Mouse (Mus musculus) cerebellum, postnatal 10 days (tissue): ENCODE measurements around the gene Lypd5.

Experiments used
- DNase-seq, 2 experiments: peaks; one replicate each; pipeline ENCODE4 v3.0.0; 2021; ENCODE audit warnings: mixed read lengths in 2 of 2

Gene Lypd5

DNA sequence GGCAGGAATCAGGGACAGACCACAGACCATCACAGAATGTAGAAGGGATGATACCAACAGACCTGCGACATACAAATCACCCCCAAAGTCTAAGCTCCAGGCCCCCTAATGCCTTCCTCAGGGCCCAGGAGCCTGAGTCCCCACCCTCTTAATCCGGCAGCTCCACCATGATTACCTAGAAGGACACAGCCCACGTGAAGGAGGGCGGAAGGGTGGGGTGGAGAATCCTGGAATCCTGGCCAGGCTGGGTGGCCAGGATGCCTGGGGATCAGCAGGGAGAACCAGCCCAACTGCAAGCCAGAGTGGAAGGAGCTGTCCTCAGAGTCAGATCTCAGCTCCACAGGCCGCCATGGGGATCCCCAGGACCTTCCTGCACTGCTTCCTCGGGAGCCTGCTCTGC, at the start of gene Lypd5:
Gene Lypd5 (plus strand): TSS at position 301 of the 400 bp plus-strand sequence.
- no peak for DNase-seq

DNA sequence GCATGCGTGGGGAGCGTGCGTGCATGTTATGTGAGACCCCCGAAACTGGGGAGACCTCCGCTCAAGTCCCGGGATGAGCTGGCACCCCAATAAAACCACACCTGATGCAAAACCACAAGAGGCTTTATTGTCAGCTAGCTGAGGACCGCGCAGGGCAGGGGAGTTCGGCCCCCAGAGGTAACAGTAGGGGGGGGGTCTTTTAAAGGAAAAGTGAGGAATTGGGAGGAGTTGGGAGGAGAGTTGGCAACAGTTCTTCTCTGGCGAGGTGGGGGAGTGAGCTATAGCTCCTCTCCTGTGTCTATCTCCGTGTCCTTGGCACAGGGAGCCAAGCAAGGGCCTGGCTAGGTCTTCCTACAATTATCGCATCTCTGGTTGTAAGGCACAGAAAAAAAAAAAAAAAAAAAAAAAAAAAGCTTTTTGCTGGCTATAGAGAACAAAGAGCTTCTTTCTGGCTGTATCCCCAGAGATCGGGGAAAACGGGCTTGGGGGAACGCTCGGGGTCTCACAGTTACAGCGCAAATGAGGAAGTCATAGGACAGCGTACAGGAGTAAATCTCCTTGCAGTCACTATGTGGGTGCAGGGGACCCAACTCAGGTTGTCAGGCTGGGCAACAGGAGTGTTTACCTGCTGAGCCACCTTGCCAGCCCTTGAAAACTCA, 49.0 kb upstream of the Lypd5 start:
- DNase-seq, result peak; percentile 75 to 77

DNA sequence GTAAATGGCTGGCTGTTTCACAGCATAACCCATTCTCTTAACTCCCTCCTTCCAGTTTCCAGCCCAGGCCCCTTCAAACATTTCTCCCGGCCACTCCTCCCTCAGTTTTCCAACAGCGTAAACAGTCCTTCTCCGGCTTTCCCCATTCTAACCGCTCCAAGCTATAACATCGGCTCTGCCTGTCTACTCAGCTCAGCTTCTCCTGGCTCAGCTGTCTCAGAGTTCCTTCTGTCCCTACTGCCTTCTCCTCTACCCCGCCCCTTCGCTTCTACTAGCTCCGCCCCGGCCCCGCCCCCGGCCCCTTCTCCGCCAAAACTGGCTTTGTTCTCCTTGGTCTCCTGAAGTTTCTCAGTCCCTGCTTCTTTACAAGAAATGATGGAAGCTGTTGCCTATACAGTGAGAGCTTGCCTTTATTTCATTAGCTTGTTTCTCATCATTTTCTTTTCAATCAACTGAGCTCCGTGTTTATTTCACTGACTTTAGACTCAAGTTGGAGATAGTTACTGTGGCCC, 48.2 kb upstream of the Lypd5 start, which contains the start of gene Zfp61:
Gene Zfp61 (minus strand): TSS at position 462 of the 512 bp plus-strand sequence.
- peak; percentile 70 to 73 for DNase-seq

DNA sequence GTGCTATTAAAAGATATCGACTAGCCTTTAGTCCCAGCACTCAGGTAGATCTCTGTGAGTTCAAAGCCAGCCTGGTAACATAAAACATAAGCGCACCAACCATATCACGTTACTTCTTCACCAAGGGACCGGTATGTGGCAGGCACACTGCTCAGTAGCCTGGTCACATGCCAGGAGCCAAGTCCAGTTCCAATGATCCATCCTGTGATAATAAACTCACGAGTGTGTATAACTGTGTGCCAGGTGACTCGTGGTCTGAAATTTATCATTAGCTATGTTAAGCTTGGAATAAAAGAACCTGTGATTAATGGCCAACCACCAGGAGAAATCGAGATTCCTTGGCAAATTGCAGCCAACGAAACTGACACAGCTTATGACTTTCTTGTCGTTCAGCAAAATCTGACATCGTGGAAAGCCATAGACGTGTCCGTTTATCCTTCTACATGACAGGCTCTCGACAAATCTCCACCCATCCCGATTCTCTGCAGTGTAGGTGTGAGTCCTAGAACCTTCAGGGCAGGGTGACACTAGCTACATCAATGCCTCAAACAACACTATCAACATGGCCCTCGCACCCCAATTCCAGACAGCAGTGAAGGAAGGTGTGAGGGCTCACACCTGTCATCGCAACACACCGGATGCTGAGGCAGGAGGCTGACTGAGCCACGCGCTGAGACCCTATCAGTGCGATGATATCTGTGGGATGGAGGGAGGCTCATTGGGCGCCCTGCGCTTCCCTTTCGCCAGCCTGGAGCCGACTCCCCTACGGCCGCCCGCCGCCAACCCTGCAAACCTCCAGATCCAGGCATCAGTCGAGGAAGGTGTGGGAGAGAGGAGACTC, 33.0 kb upstream of the Lypd5 start:
- peak; percentile 51 to 52 for DNase-seq

DNA sequence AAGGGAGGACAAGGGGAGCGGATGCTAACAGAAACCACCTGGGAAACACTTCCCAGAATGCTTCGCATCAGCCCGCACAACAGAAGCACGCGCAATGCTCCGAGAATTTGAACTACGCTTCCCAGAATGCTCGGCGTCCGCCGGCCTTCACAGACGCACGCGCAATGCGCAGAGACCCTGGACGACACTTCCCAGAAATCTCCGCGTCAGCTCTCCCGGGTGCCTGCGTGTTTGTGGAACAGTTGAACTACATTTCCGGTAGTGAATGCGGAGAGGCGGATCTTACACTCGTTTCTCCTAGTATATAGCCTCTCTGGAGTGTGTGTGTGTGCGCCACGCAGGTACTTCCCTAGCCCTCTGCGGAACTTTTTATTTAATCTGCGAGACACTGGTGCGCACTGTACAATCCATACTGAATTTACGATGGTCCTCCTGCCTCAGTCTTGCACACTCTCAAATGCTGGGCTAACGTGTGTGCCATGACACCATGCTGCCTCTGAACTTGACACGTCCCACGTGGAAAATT, 32.4 kb upstream of the Lypd5 start, which contains the start of gene Zfp94:
Gene Zfp94 (minus strand): TSS at position 100 of the 526 bp plus-strand sequence.
- DNase-seq, result peak; percentile 94 to 97

DNA sequence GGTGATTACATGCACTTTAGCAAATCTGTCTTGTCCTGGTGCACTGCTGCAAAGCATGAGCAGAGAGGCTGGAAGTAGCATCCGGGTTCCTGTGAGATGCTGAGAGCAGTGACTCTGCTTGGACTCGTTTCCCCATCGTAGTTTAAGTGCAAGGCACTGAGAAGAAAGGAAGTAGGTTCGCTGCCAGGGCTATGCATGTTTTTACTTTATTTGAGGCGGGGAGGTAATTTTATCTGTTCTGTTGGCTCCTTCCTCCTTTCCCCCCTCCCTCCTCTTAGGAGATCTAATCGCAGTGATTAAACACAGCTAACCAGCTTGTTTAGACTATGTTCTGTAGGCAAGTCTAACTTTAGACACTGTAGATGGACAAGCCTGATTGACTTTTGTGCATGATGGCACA, 30.1 kb upstream of the Lypd5 start:
- no peak for DNase-seq

DNA sequence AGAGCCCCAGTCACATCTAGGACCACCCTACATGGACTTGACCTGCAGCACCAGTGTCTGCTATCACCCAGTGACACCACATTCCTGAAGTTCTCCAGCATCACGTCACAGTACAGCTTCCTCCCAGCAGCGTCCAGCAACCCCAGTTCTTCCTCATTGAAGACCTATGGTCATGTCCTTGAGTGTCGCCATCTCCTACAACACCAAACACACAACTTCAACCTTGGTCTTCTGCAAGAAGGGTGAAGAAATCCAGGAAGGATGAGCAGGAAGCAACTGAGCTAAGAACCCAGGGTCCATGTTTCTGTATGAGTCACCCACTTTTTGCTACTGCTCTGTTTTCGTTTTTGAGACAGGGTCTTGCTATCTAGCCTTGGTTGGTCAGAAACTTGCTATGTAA, 26.4 kb upstream of the Lypd5 start:
- no peak for DNase-seq

DNA sequence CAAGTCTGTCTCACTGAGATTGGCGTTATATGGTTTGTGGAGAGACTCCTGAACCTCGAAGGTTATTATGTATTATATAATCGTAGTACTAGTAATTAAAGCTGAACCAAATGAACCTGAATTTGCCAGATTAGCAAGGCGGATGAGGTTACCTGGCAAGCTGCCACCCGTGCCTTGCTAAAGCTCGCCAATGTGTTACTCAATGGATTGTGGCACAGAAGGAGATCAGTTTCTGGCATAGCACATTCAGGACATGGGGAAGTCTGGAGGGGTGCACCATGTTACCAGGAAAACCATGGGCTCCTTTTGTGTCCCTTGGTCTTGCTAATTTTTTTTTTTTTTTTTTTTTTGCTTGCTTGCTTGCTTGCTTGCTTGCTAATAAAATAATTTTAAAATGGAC, 23.8 kb upstream of the Lypd5 start:
- peak; percentile 68 to 70 for DNase-seq

DNA sequence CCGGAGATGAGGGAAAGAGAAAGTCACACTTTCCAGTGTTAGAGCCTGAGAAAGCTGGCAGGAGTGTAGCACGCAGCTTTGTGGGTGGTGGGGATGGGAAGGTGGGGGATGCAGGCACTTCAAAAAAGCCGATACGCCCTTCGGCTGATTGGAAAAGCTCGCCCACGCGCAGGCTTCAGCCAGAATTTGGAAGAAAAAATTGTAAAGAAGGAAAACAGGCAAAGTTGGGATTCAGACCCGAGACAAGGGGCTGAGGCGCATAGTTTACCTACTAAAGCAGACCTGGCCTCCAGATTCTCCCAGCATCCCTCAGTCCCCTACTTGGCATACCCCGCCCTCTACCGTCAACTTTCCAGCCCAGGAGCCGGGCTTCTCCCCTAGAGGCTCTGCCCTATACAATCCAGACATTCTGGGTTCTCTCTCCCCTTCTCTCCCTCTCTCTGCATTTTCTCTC, 23.3 kb upstream of the Lypd5 start:
- peak; percentile 16 to 28 for DNase-seq

DNA sequence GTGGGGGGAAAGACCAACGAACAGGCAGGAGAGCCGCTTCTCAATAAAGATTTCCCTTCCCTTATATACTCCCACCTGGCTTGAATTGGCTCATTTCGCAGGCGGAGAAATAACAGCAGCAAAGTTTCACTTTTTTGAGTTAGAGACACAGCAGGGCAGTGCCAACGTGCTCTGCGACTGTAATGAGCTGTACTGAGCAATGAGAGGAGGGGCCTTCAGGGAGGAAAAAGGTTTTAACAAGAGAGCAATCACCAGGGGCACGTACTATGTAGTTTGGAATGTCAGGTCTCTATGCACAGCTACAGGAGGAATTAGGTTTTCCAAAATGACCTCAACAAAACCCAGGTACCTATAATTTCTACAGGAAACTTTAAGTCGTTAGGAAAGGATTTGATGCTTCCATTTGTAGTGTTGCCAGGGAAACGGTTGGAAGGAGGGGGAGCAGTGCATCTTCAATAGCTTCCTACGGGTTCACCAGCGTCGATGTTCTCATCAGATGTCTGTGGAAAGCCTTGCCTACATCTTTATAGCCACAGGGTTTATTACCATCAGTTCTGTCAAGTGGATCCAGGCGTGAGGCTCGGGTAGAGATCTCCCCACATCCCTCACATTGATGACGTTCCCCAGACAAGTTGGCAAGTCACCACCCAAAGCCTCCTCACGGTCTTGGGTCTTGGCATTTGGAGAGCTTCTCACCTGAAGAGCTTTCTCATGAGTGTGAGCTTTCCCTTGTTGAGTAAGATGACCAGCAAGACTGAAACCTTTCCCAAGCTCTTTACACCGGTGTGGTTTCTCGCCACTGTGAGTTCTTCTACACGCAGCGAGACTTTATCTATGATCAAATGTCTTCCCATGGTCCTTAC, 22.5 kb upstream of the Lypd5 start:
- no peak for DNase-seq

DNA sequence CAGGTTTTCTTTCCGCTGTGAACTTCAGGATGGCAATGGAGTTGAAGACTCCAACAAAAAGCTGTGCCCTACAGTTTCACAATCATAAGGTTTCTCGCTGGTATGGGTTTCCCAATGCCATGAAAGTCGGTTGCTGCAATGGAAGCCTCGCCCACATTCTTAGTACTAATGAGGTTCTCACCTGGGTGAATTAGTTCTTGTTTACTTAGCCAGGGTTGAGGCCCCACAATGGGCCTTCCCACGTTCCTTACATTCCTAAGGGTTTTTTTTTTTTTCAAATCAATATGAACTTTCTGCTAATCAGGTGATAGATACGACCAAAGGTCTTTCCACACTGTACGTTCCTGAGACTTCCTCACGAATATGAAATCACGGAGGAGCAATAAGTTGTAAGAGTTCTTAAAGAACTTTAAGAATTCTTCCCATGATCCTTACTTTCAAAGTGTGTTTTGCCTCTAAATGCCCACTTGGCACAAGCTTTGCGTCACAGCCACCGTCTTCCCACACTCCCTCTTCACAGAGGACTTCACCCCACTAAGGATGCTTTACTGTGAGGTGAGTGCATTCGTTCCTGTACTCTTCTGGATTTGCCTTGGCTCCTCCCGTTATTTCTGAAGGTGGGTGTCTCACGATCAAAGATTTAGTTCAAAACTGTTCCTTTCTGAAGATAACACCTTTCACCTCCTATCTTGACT, 21.6 kb upstream of the Lypd5 start:
- no peak for DNase-seq

DNA sequence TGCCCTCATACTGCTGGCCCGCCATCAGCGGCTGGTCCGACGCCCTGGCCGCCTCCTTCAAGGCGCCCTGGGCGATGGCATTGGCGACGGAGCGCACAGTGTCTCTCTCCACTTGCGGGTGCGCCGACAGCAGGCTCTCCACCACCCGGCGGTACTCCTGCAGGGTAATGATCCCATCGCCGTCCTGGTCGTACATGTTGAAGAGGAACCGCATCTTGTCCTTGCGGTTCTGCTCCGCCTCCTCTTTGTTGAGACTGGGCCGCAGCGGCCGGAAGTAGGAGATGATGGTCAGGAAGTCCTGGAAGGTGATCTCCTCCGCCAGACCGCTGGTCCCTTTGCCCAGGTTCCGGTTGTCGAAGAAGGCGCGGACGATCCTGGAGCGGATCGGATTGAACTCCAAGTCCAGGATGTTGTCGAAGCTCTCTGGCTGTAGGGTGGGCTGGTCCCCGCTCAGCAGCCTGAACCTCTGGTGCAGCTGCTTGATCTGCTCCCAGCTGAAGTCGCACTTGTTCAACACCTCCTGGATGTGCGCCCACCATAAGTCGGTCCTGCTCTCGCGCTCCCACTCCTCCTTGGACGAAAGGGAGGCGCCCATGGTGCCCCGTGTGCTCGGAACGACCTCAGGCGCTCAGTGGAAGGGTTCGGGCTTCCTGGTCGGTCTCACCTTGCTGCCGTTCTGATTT, 15.6 kb upstream of the Lypd5 start, which contains the start of gene Tescl:
Gene Tescl (minus strand): TSS at position 633 of the 683 bp plus-strand sequence.
- DNase-seq, result peak; percentile 43 to 48

DNA sequence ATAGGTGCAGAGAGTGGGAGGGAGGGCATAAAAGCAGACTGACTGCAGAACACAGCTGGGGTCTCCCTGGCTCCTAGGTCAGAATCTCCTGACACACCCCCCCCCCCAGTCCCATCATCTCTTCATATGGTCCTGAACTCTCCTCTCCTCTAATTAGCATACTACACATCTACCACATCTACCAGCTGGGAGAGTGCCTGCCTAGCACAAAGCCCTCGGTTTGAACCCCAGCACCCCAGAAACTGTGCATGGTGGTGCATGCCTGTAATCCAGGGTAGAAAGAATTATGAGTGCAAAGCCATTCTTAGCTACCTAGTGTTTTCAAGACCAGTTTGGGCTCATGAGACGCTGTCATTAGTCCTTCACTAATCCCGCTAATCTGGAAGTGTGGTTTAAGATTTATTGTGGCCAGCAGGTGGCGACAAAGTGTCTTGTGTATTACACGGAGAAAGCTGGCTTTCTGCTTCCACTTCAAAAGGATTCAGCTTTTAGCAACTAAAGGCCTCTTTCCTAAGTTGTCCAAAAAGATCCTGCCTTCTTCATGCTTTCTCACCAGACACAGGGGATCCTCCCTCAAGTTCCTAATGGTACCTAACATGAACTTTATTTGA, 13.2 kb upstream of the Lypd5 start:
- DNase-seq, result peak; percentile 89 to 92

DNA sequence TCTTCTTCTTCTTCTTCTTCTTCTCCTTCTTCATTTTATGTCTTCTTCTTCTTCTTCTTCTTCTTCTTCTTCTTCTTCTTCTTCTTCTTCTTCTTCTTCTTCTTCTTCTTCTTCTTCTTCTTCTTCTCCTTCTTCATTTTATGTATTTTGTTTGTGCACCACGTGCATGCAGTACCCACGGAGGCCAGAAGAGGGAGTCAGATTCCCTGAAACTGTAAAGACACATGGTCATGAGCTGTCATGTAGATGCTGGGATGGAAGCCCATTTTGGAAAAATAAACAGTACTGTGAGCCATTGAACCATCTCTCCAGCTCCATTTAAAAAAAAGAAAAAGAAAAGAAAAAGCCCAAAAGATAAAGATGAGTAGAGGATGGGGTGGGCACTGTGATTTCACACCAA, 10.8 kb upstream of the Lypd5 start:
- DNase-seq, result peak in 1 of 2 experiments; percentile 41

DNA sequence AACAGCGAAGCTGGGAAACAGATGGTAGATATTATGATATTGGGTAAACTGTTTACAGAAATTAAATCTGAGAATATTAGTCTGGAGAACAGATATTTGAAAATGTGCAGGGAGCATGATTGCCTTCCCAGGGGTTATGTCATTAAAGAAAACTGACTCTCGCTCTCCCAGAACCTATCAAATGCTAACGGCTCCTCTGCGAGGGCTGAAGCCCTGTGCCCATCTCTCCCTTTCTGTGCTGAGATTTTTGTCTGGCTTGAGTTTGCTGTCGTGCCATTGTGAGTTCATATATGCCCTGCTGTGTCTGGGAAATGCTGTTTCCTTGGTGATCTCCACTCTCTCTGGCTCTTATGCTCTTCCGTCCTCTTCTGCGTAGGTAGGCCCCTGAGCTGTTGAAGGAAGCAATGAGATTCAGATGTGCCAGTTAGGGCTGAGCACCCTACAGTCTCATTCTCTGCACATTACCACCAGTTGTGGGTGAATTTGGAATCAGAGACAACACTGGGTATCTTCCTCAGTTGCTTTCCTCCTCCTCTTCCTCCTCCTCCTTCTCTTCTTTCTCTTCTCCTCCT, 5.2 kb upstream of the Lypd5 start:
- DNase-seq, result no peak

DNA sequence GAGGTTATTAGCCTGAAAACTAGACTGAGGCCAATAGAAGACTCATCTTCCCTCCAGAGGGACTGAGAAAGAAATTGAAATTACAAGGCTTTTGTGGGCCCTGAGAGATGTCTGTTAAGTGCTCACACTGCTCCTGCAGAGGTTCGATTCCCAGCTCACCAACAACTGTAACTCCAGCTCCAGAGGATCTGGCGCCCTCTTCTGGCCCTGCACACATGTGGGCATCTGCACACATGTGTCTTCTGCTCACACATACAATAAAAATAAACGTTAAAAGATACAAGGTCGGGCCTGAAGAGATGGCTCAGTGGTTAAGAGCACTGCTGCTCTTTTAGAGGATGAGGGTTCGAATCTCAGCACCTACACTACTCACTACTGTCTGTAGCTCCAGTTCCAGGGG, 2.6 kb upstream of the Lypd5 start:
- no peak for DNase-seq

DNA sequence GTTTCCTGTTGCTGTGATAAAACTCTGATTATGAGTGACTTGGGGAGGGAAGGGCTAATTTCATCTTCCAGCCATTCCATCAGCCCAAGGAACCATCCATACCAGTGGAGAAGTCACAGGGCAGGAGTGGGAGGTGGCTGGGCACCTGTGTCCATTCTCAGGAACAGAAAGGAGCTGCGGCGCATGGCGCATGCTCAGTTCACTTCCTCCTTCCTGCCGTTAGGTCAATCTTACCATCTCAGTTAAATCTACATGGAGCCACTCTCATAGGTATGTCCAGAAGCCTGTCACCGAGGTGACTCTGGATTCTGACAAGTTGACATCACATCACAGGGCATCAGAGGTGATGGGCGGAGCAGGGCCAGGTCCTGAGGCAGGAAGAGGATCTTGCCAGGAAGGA, 6.7 kb downstream of the Lypd5 start:
- no peak for DNase-seq

DNA sequence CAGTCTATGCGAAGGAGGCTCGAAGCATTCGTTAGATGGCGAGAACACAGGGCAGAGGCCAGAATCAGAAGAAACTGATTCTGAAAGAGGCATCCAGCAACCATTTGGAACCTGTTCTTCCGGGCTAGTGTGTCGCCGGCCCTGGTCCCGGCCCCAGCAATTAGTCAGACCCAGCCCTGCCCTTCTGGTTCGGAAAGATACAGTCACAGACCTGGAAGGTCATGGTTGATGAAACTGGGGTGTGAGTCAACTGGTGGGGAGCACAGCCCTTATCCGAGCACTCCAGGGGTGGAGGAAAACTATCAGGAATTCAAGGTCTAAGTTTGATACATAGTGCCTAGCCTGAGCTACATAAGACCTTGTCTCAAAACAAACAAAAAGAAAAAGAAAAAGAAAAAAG, 7.1 kb downstream of the Lypd5 start:
- no peak for DNase-seq

DNA sequence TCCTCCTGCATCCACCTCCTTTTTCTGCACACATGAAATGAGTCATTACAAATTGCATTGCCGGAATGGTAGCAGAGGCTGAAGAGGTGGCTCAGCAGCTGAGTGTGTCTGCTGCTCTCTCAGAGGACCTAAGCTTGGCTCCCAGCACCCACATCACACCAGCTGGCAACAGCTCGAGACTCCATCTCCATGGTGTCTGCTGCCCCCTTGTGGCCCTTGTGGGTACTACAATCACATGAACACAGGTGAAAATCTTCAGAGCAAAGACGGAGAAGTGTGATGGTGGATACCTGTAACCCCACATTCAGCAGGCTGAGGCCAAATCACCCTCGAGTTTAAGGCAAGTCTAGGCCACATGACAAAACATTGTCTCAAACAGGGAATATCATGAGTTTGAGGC, 8.9 kb downstream of the Lypd5 start:
- DNase-seq, result peak; percentile 25 to 38

DNA sequence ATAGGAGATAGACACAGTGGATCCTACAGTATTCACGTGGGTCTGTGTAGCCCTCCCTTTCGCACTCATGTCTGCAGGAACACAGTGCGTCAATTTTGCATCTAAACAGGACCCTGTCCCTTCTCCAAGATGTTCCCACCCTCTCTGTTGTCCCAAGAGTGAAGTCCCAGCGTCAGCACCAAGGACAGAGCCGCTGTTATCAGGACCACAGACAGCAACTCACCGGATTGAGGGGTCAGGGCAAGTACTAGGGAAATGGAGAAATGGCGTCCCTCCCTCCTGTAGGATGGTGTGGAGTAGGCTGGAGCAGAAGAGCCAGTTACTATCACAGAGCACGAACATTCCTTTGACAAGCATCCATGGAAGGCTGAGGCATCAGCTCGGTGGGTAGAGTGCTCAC, 10.3 kb downstream of the Lypd5 start:
- no peak for DNase-seq
